Mouse (Mus musculus): ENCODE measurements around the gene Cst12. TPM values are rescaled to one million over a fixed set of nuclear protein-coding genes. Genes with fewer than 3 reads are reported as not detected.

Cst12 gene
- polyA plus RNA-seq, 1 experiment from 2014 or later, result not detected

Other genes starting within 250 kb of the Cst12 start
- 47.0 and 48.5 TPM in 2 replicates for gene Nxt1, start 116.8 kb upstream of the Cst12 start, polyA plus RNA-seq (2014; fragmentation: Nextera tagmentation; extraction: Ambion mirVana)
- gene Gzf1, start 108.3 kb upstream of the Cst12 start, polyA plus RNA-seq (2014; fragmentation: Nextera tagmentation; extraction: Ambion mirVana), result 18.5 and 18.6 TPM in 2 replicates
- 94.1 and 99.4 TPM in 2 replicates for gene Napb, start 56.9 kb upstream of the Cst12 start, polyA plus RNA-seq (2014; fragmentation: Nextera tagmentation; extraction: Ambion mirVana)
- gene Cstl1, start 39.0 kb upstream of the Cst12 start, polyA plus RNA-seq (2014; fragmentation: Nextera tagmentation; extraction: Ambion mirVana), result not detected in 2 replicates
- not detected in 2 replicates for gene Cst11, start 17.9 kb upstream of the Cst12 start, polyA plus RNA-seq (2014; fragmentation: Nextera tagmentation; extraction: Ambion mirVana)
- not detected in 2 replicates for gene 8030411F24Rik, start 7.4 kb upstream of the Cst12 start, polyA plus RNA-seq (2014; fragmentation: Nextera tagmentation; extraction: Ambion mirVana)
- not detected in 2 replicates for gene Cst8, start 9.4 kb downstream of the Cst12 start, polyA plus RNA-seq (2014; fragmentation: Nextera tagmentation; extraction: Ambion mirVana)
- not detected in 2 replicates for gene Cst13, start 30.7 kb downstream of the Cst12 start, polyA plus RNA-seq (2014; fragmentation: Nextera tagmentation; extraction: Ambion mirVana)
- not detected in 2 replicates for gene Cst9, start 45.8 kb downstream of the Cst12 start, polyA plus RNA-seq (2014; fragmentation: Nextera tagmentation; extraction: Ambion mirVana)
- not detected in 2 replicates for gene 9230104L09Rik, start 75.7 kb downstream of the Cst12 start, polyA plus RNA-seq (2014; fragmentation: Nextera tagmentation; extraction: Ambion mirVana)
- gene Cst3, start 86.3 kb downstream of the Cst12 start, polyA plus RNA-seq (2014; fragmentation: Nextera tagmentation; extraction: Ambion mirVana), result 702 and 729 TPM in 2 replicates
- not detected in 2 replicates for gene Gm1330, start 213.9 kb downstream of the Cst12 start, polyA plus RNA-seq (2014; fragmentation: Nextera tagmentation; extraction: Ambion mirVana)
- not detected in 2 replicates for gene Gm10750, start 227.9 kb downstream of the Cst12 start, polyA plus RNA-seq (2014; fragmentation: Nextera tagmentation; extraction: Ambion mirVana)

All from hindbrain, embryonic 14.5 days (tissue).